Mouse (Mus musculus) neural tube, embryonic 15.5 days (tissue): ENCODE data around the gene Sirt2. TPM values are rescaled to one million over a fixed set of nuclear protein-coding genes. Genes with fewer than 3 reads are reported as not detected.

Source experiments
- ATAC-seq: fragments of 200-750 bp; cut with Nextera tagmentation; 2 replicates; pipeline ENCODE4 v1.8.0; 2017; ENCODE audit warnings: mild to moderate bottlenecking, moderate TSS enrichment, moderate library complexity; ENCODE audit not compliant: low FRiP score
- H3K27ac ChIP-seq: fragments of 300-500 bp; sonication (generic); replicated peaks from 2 replicates; pipeline ENCODE4 v1.5.1; 2015; ENCODE audit warnings: mild to moderate bottlenecking, inconsistent platforms
- H3K27me3 ChIP-seq: fragments of 300-500 bp; sonication (generic); replicated peaks from 2 replicates; pipeline ENCODE4 v1.6.1; 2015; ENCODE audit warnings: inconsistent platforms
- H3K36me3 ChIP-seq: fragments of 300-500 bp; sonication (generic); 2 replicates; pipeline ENCODE4 v1.6.1; 2015; ENCODE audit warnings: inconsistent platforms
- H3K4me1 ChIP-seq: fragments of 300-500 bp; sonication (generic); 2 replicates; pipeline ENCODE4 v1.6.1; 2015; ENCODE audit warnings: inconsistent platforms
- H3K4me2 ChIP-seq: fragments of 300-500 bp; sonication (generic); 2 replicates; pipeline ENCODE4 v1.6.1; 2015; ENCODE audit warnings: inconsistent platforms, mild to moderate bottlenecking, moderate library complexity
- H3K4me3 ChIP-seq: fragments of 300-500 bp; sonication (generic); replicated peaks from 2 replicates; pipeline ENCODE4 v1.5.1; 2015; ENCODE audit warnings: mild to moderate bottlenecking, inconsistent platforms
- H3K9ac ChIP-seq: fragments of 300-500 bp; sonication (generic); replicated peaks from 2 replicates; pipeline ENCODE4 v1.6.1; 2015; ENCODE audit warnings: mild to moderate bottlenecking, inconsistent platforms
- H3K9me3 ChIP-seq: fragments of 300-500 bp; sonication (generic); replicated peaks from 2 replicates; pipeline ENCODE4 v1.6.1; 2016; ENCODE audit warnings: inconsistent platforms
- WGBS: fragments of 180-500 bp; shearing (Covaris S2); methylation state at CpG from one replicate; pipeline ENCODE4 v1.1.7; 2015; ENCODE audit warnings: mixed read lengths; 5-methylcytosine and 5-hydroxymethylcytosine counted together
- polyA plus RNA-seq: library from polyadenylated mRNA; unstranded; fragments of >200 nt; fragmentation: Nextera tagmentation; extraction: Ambion mirVana; gene quantifications from 2 replicates; pipeline ENCODE4 v1.2.1, GENCODE M21; 2015

Gene Sirt2
- polyA plus RNA-seq, 1 experiment from 2014 or later, result 114 TPM

DNA sequence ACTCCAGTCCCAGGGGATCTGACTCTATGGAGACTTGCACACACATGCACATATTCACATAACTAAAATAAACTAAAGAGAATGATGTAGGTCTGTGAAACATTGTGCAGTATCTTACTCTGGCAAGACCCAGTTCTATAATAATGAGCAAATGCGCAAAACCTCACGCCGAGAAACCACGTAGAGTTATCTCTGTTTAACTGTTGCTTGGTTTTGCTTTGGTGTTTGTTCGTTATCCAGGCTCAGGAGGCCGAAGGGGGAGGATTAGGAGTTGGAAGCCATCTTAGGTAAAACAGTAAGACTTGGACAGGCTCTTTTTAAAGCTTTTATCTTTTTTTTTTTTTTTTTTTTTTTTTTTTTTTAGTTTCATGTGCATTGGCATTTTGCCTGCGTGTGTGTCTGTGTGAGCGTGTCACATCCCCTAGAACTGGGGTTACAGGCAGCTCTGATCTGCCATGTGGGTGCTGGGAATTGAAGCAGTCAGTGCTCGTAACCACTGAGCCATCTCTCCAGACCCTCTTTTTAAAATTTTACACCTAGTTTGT lies 3.0 kb downstream of the Sirt2 start:
- H3K4me1 ChIP-seq, result peaks cover 46% of the 10 kb centered on the region
- H3K4me2 ChIP-seq, result no peak overlapping the region
- no peaks in the 10 kb centered on the region for H3K9me3 ChIP-seq
- no peak for ATAC-seq
- H3K9ac ChIP-seq, result no peak overlapping the region
- H3K27ac ChIP-seq, result no peak overlapping the region
- no peak overlapping the region for H3K4me3 ChIP-seq
- WGBS, result 93% methylated on average over 9 of the region's 9 CpGs
- H3K27me3 ChIP-seq, result no peaks in the 10 kb centered on the region
- H3K36me3 ChIP-seq, result peaks cover 6% of the 10 kb centered on the region; the same call in 1 of the 2 replicates

DNA sequence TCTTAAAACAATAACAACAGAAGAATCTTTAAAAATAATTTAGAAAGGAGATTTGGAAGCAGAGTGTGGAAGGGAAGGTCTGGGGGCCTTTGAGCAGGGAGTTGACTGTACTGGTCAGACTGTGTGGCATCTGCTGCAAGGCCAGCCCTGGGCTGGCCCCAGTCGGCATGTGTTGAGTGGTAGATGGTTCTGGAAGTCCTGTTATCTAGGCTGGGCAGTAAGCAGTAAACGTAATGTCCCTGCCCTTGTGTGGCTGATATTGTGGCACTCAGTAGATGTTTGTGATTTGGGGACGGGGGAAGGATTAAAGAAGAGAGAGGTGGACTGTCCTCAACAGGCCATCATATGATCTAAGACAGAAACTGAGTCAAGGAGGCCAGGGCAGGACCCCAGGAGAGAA lies 3.8 kb downstream of the Sirt2 start:
- Histone ChIP-seq H3K36me3 (peaks cover 6% of the 10 kb centered on the region; the same call in 1 of the 2 replicates), H3K4me1 (peaks cover 38% of the 10 kb centered on the region), H3K4me3 (no peak overlapping the region), H3K9me3 (no peaks in the 10 kb centered on the region), H3K27ac (no peak overlapping the region), H3K4me2 (no peak overlapping the region), H3K27me3 (no peaks in the 10 kb centered on the region), H3K9ac (no peak overlapping the region)
- ATAC-seq, result no peak
- 96% methylated on average over 3 of the region's 3 CpGs for WGBS

DNA sequence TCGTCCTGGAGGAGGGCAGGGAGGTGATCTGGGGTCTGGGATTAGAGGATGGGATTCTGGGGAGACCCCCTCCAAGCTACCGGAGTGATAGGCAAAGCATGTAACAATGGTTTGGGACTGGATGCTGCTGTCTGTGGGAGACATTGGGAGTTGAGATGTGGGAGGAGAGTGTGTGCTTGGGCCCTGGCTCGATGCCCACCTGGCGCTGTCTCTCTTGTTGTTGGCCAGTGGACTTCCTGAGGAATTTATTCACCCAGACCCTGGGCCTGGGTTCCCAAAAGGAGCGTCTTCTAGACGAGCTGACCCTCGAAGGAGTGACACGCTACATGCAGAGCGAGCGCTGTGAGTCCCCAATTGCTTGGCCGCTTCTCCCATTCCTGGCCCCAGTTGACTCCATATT lies 5.3 kb downstream of the Sirt2 start:
- 89% methylated on average over 11 of the region's 11 CpGs for WGBS

DNA sequence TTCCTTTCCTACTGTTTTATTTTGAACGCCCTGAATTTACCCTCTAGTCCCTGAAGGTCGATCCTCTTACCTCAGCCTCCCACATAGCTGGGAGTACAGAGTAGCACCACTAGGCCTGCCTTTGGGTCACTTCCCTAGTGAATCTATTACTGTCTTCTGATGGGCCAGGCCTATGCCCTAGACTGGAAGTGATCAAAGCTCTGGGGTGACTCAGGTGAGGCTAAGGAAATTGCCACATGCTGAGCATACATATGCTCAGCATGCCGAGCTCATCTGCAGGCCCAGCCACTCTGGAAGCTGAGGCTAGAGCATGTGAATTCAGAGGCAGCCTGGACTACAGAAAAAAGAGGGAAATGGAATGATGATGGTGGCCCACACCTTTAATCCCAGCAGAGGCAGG lies 6.6 kb downstream of the Sirt2 start:
- H3K9me3 ChIP-seq, result no peaks in the 10 kb centered on the region
- no peak overlapping the region for H3K4me3 ChIP-seq
- no peak overlapping the region for H3K9ac ChIP-seq
- peaks cover 14% of the 10 kb centered on the region for H3K36me3 ChIP-seq
- 79% methylated on average over 3 of the region's 3 CpGs for WGBS
- ATAC-seq, result no peak
- peaks cover 18% of the 10 kb centered on the region for H3K4me1 ChIP-seq
- no peak overlapping the region for H3K4me2 ChIP-seq
- no peaks in the 10 kb centered on the region for H3K27me3 ChIP-seq
- H3K27ac ChIP-seq, result no peak overlapping the region

More for the DNA sequence above, 5.3 kb downstream of the Sirt2 start:
- Histone ChIP-seq H3K9ac (no peak overlapping the region), H3K27ac (no peak overlapping the region), H3K9me3 (no peaks in the 10 kb centered on the region), H3K4me1 (peaks cover 31% of the 10 kb centered on the region), H3K27me3 (no peaks in the 10 kb centered on the region), H3K4me2 (no peak overlapping the region), H3K4me3 (no peak overlapping the region), H3K36me3 (peaks cover 9% of the 10 kb centered on the region)
- no peak for ATAC-seq

DNA sequence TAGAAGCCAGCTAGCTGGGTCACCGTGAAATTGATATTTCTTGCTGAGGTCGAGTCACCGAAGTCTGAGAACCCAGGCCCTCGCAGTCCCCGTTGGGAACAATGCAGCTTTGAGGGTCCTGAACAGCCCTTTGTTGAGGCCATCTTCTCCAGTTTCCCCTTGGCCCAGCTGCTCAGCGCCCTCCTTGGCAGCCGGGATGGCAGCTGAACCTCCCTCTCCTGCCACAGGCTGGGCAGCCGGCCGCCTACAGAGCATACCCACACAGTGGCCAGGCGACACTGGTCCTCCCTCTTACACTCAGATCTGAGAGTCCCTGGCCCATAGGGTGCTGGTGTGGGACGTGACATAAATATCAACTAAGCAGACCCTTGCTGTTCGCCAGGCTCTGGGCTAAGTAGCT lies 7.6 kb downstream of the Sirt2 start:
- Histone ChIP-seq H3K4me3 (no peak overlapping the region), H3K27ac (peak overlapping the region; percentile 7), H3K4me1 (peaks cover 8% of the 10 kb centered on the region), H3K9ac (no peak overlapping the region), H3K9me3 (no peaks in the 10 kb centered on the region), H3K36me3 (peaks cover 17% of the 10 kb centered on the region), H3K27me3 (no peaks in the 10 kb centered on the region), H3K4me2 (no peak overlapping the region)
- 50% methylated on average over 12 of the region's 12 CpGs for WGBS
- no peak for ATAC-seq

DNA sequence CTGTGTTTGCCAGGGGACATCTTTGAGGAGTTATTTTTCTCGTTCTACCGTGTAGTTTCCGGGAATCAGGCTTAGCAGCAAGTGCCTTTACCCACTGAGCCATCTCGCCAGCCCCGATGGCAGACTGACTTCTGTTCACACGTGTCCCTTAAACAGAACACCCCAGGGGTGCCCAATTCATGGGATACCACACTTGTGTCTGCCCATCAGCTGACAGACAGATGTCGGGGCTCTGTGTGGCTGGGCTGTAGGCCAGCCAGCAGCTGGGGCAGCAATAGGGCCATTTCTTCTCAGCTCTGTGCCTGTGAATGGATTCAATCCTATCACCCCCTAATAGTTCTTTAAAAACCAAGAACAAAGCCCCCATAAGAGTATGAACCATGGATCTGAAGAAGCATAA lies 8.6 kb downstream of the Sirt2 start:
- 69% methylated on average over 7 of the region's 7 CpGs for WGBS
- Histone ChIP-seq H3K27me3 (no peaks in the 10 kb centered on the region), H3K9ac (no peak overlapping the region), H3K4me1 (peaks cover 9% of the 10 kb centered on the region), H3K27ac (no peak overlapping the region), H3K4me3 (no peak overlapping the region), H3K36me3 (peaks cover 17% of the 10 kb centered on the region), H3K4me2 (no peak overlapping the region), H3K9me3 (no peaks in the 10 kb centered on the region)
- ATAC-seq, result no peak

DNA sequence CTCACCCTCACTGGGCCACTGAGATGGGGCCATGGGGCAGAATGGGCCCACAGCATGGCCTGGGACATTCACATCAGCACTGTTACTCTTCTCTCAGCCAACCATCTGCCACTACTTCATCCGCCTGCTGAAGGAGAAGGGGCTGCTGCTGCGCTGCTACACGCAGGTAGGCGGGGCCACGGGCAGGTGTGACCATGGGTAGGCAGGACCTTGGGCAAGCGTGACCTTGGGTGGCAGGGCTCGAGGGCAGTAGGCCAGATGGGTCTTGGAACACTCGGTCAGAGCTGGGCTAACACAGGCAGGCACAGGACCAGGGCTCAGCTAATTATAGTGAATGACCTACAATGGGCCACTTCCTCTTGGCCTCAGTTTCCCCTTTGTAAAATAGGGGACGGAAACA lies 12.3 kb downstream of the Sirt2 start:
- Histone ChIP-seq H3K36me3 (peaks cover 31% of the 10 kb centered on the region), H3K9ac (no peak overlapping the region), H3K4me1 (peaks cover 10% of the 10 kb centered on the region), H3K4me3 (no peak overlapping the region), H3K4me2 (no peak overlapping the region), H3K27me3 (no peaks in the 10 kb centered on the region), H3K27ac (no peak overlapping the region), H3K9me3 (no peaks in the 10 kb centered on the region)
- ATAC-seq, result no peak
- whole genome bisulfite sequencing, result 89% methylated on average over 9 of the region's 9 CpGs

DNA sequence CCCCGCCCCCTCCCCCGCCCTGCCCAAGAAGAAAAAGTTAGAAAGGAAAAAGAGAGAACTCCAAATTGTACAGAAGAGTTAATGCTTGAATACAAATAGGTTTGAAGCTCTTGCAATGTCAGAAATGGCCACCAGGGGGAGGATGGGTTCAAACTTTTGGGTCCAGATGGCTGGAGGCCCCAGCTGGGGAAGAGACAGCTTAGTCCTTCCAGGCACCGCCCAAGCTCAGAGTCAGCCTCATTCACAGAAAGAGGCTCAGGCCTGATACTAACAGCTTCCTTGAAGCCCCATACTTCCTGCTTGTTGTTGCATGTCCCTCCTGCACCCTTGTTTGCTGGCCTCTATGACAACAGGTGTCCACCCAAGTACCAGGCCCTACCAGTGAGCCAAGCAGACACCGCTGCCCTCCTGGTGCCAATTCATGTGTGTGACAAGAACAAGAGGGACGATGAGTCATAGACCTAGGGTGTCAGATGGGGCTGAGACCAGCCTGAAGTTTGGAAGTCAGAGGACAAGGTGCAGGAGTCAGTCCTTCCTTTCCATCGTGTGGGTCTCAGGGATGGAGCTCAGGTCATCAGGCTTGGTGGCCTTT lies 13.6 kb downstream of the Sirt2 start:
- Histone ChIP-seq H3K4me1 (peaks cover 7% of the 10 kb centered on the region), H3K27me3 (no peaks in the 10 kb centered on the region), H3K4me3 (no peak overlapping the region), H3K4me2 (no peak overlapping the region), H3K36me3 (peaks cover 39% of the 10 kb centered on the region), H3K27ac (peak overlapping the region; percentile 54; the same call in 1 of the 2 replicates), H3K9ac (no peak overlapping the region), H3K9me3 (no peaks in the 10 kb centered on the region)
- ATAC-seq, result peak; percentile 63; the same call in 1 of the 2 replicates
- WGBS, result 45% methylated on average over 6 of the region's 6 CpGs

DNA sequence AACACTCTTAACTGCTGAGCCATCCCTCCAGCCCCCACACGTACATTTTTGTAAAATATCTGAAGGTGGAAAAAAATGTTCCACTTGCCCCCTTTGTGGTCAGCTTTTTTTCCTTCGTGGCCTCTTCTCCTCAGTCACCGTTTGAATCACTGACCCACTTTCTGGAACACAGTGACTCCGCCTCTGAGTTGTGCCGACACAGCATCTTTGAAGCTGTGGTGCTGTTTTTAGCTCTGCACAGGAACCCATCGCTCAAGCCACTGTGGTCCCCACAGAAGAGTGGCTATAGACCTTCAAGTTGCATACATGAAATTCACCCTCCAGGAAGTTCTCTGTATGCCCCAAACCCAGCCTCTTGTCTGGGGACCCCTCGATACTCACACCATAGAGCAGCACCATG lies 14.3 kb downstream of the Sirt2 start:
- Histone ChIP-seq H3K4me2 (no peak overlapping the region), H3K36me3 (peaks cover 39% of the 10 kb centered on the region), H3K4me1 (peaks cover 7% of the 10 kb centered on the region), H3K9me3 (no peaks in the 10 kb centered on the region), H3K9ac (no peak overlapping the region), H3K27ac (no peak overlapping the region), H3K4me3 (no peak overlapping the region), H3K27me3 (no peaks in the 10 kb centered on the region)
- WGBS, result 87% methylated on average over 7 of the region's 7 CpGs
- no peak for ATAC-seq

DNA sequence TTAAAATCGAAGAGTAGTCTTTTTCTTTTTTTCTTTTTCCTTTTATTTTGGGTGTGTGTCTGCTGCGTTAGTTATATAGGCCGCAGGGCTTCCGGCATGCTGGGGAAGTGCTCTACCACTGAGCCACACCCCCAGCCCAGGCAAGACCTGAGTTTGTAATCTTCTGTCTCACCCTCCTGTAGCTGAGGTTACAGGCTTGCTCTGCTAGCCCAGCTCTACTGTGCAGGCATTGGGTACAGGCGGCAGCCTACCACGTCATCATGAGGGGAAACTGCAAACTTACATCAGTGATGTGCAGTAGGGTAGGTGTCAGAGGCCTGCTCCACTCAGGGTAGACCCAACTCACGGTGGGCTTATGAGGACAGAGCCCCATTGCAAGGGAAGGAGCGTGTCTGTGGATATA lies 14.7 kb downstream of the Sirt2 start:
- Histone ChIP-seq H3K9ac (no peak overlapping the region), H3K9me3 (no peaks in the 10 kb centered on the region), H3K27me3 (no peaks in the 10 kb centered on the region), H3K4me3 (no peak overlapping the region), H3K4me2 (no peak overlapping the region), H3K27ac (no peak overlapping the region), H3K36me3 (peaks cover 43% of the 10 kb centered on the region), H3K4me1 (peaks cover 7% of the 10 kb centered on the region)
- no peak for ATAC-seq
- 88% methylated on average over 8 of the region's 8 CpGs for WGBS

DNA sequence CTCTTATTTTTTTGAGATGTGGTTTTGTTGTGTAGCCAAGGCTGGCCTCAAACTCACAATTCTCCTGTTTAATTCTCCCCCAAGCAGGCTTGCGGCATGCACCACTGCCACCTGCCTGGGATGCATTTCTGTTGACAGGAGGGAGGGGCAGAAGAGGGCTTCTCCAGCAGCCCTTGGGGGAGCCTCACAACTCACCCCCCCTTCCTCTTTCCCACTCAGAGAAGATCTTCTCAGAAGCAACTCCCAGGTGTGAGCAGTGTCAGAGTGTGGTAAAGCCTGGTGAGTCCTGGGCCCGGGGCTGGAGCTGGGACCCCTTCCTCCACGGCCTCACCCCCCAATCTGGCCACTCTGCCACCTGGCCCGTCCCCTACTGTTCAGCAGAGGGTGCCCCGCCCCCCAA lies 18.6 kb downstream of the Sirt2 start:
- H3K9ac ChIP-seq, result no peak overlapping the region
- H3K27ac ChIP-seq, result no peak overlapping the region
- H3K4me1 ChIP-seq, result peaks cover 5% of the 10 kb centered on the region
- no peaks in the 10 kb centered on the region for H3K27me3 ChIP-seq
- peaks cover 47% of the 10 kb centered on the region for H3K36me3 ChIP-seq
- no peaks in the 10 kb centered on the region for H3K9me3 ChIP-seq
- 80% methylated on average over 5 of the region's 5 CpGs for WGBS
- no peak overlapping the region for H3K4me2 ChIP-seq
- no peak for ATAC-seq
- H3K4me3 ChIP-seq, result no peak overlapping the region

DNA sequence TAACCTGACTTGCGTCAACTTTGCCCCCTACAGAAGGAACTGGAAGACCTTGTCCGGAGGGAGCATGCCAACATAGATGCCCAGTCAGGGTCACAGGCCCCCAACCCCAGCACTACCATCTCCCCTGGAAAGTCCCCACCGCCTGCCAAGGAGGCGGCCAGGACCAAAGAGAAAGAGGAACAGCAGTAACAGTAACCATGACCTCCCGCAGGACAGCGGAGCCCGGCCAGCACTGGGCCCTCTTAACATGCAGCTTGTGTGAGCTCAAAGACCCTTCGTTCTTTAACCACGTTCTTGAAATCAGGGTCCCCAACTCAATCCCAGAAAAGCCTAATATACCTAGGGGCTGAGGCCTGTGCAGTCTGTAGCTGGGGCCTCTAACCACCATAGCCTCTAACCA lies 21.3 kb downstream of the Sirt2 start:
- 97% methylated on average over 9 of the region's 9 CpGs for WGBS
- ATAC-seq, result no peak
- Histone ChIP-seq H3K27ac (no peak overlapping the region), H3K4me3 (no peak overlapping the region), H3K9ac (no peak overlapping the region), H3K9me3 (no peaks in the 10 kb centered on the region), H3K36me3 (peaks cover 39% of the 10 kb centered on the region), H3K27me3 (no peaks in the 10 kb centered on the region), H3K4me2 (no peak overlapping the region), H3K4me1 (no peaks in the 10 kb centered on the region)
